Mouse (Mus musculus): ENCODE data around the gene Kif5a. TPM values are rescaled to one million over a fixed set of nuclear protein-coding genes. Genes with fewer than 3 reads are reported as not detected.
A peak's percentile ranks its signal among the peaks of the same experiment; 100 is the strongest.

The Kif5a gene
- total RNA-seq, 1 experiment, result 6.2 TPM

DNA sequence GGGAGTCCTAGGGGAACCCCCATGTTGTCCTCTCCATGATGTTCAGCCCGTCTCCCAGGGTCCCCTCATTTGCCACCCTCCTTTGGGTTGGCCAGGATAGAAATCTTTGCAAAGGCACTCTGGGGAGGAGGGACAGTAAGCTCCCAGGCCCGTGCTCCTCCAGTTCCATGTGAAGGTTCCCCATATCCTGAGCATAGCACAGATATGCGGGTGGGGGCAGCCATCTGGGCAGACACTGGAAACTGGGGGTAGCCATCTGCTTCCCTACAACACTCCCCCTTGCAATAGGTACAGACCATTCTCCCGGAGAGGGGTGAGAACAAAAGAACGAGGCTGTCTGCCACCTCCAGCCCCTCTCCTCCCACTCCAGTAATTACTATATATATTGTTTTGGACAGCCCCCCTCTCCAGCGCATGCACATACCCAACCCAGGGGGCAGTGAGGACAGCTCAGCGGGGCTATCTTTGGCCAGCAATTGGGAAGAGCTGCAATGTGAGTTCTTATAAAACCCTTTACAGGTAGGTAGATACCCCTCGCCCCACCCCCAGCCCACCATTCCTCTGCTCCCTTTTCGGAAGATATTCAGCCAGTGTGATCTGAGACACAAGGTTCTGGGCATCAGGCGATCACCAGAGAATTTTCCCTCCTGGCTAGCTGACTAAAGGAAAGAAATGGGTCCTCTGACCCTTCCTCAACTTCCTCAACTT, 75.6 kb downstream of the Kif5a start:
- Histone ChIP-seq H3K27ac (ENCODE audit: insufficient read depth, low read depth, low read length, poor library complexity, severe bottlenecking) (no peak overlapping the region), H3K36me3 (ENCODE audit: control insufficient read depth, insufficient read depth, low read length, poor library complexity, severe bottlenecking) (peaks cover 20% of the 10 kb centered on the region; the same call in 1 of the 2 replicates), H3K9ac (ENCODE audit: insufficient read depth, low read depth, low read length, poor library complexity, severe bottlenecking) (peak overlapping the region; percentile 90; the same call in 1 of the 2 replicates), H3K4me3 (ENCODE audit: insufficient read depth in 1 of 2, low read depth in 1 of 2, low read length in 2 of 2, poor library complexity in 1 of 2, severe bottlenecking in 1 of 2) (peak overlapping the region; percentile 81 to 99), H3K9me3 (ENCODE audit: control insufficient read depth, insufficient read depth, low read depth, low read length) (no peaks in the 10 kb centered on the region), H3K4me1 (ENCODE audit: control insufficient read depth in 2 of 2, insufficient read depth in 2 of 2, low read length in 2 of 2, poor library complexity in 1 of 2) (peaks cover 2 to 33% of the 10 kb centered on the region in 2 experiments; a peak in 3 of 4 replicates)
- in situ Hi-C loops (cut with MboI; ENCODE audit: low sequenced_read_pairs in 2 of 2, unreplicated experiment in 2 of 2), result no loop called here
- DNase-seq (ENCODE audit: low read depth, low spot score), result no peak
- no peak for TF ChIP-seq MAFK (IDR thresholded peaks at IDR 0.05; ENCODE audit: insufficient read depth, low read depth, low read length)

DNA sequence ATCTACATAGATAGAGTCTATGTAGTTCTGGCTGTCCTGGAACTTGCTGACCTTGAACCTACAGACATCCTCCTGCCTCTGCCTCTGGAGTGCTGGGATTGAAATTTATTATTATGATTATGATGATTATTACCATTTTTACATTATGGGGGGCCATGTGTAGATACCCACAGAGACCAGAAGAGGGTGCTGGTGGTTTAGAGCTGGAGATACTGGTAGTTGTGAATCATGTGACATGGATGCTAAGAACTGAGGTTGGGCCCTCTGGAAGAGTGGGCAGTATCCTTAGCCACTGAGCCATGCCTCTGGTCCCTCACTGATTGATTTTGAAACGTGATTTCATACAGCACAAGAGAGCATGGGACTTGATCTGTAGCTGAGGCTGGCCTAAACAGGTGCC, 76.7 kb downstream of the Kif5a start:
- H3K27ac ChIP-seq (ENCODE audit: insufficient read depth, low read depth, low read length, poor library complexity, severe bottlenecking), result no peak overlapping the region
- H3K4me3 ChIP-seq (ENCODE audit: insufficient read depth in 1 of 2, low read depth in 1 of 2, low read length in 2 of 2, poor library complexity in 1 of 2, severe bottlenecking in 1 of 2), result no peak overlapping the region
- in situ Hi-C loops (cut with MboI; ENCODE audit: low sequenced_read_pairs in 2 of 2, unreplicated experiment in 2 of 2), result no loop called here
- DNase-seq (ENCODE audit: low read depth, low spot score), result no peak
- no peak overlapping the region for H3K9ac ChIP-seq (ENCODE audit: insufficient read depth, low read depth, low read length, poor library complexity, severe bottlenecking)
- peaks cover 18% of the 10 kb centered on the region; the same call in 1 of the 2 replicates for H3K36me3 ChIP-seq (ENCODE audit: control insufficient read depth, insufficient read depth, low read length, poor library complexity, severe bottlenecking)
- TF ChIP-seq CHD2 (IDR thresholded peaks at IDR 0.05; ENCODE audit: low read depth, low read length) (no peak), ZNF384 (IDR thresholded peaks at IDR 0.05; ENCODE audit: low read depth, low read length) (no peak), ZC3H11A (IDR thresholded peaks at IDR 0.05; ENCODE audit: borderline replicate concordance, low read depth, low read length) (no peak), MAFK (IDR thresholded peaks at IDR 0.05; ENCODE audit: insufficient read depth, low read depth, low read length) (no peak), HCFC1 (IDR thresholded peaks at IDR 0.05; ENCODE audit: borderline replicate concordance, insufficient read depth, low read length) (no peak)
- no peaks in the 10 kb centered on the region for H3K9me3 ChIP-seq (ENCODE audit: control insufficient read depth, insufficient read depth, low read depth, low read length)
- peaks cover 0 to 31% of the 10 kb centered on the region in 2 experiments; a peak in 3 of 4 replicates for H3K4me1 ChIP-seq (ENCODE audit: control insufficient read depth in 2 of 2, insufficient read depth in 2 of 2, low read length in 2 of 2, poor library complexity in 1 of 2)

DNA sequence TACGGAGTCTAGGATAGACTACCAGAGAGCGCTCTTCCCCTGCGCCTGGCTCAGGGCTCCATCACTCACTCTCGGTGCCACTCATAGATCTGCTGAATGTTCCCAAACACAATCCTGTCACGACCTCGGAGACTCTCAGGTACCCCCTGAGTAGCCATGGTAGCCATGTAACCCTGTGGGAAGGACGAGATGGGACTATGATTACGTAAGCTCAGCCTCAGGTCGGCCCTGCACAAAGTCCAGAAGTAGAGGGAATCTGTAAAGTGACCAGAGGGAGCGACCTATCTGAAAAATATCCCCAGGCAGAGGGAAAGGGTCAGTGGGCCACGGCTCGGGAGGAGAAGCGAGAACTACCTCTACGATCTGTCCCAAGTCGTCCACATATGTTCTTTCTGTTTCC, 77.6 kb downstream of the Kif5a start:
- no peak for TF ChIP-seq MAFK (IDR thresholded peaks at IDR 0.05; ENCODE audit: insufficient read depth, low read depth, low read length)
- TF ChIP-seq ZNF384 (IDR thresholded peaks at IDR 0.05; ENCODE audit: low read depth, low read length), result no peak
- TF ChIP-seq CHD2 (IDR thresholded peaks at IDR 0.05; ENCODE audit: low read depth, low read length), result no peak
- no peak for TF ChIP-seq ZC3H11A (IDR thresholded peaks at IDR 0.05; ENCODE audit: borderline replicate concordance, low read depth, low read length)
- no peak for DNase-seq (ENCODE audit: low read depth, low spot score)
- in situ Hi-C loops (cut with MboI; ENCODE audit: low sequenced_read_pairs in 2 of 2, unreplicated experiment in 2 of 2), result no loop called here
- H3K9me3 ChIP-seq (ENCODE audit: control insufficient read depth, insufficient read depth, low read depth, low read length), result no peaks in the 10 kb centered on the region
- H3K4me1 ChIP-seq (ENCODE audit: control insufficient read depth in 2 of 2, insufficient read depth in 2 of 2, low read length in 2 of 2, poor library complexity in 1 of 2), result peaks cover 0 to 22% of the 10 kb centered on the region in 2 experiments; a peak in 3 of 4 replicates
- no peak overlapping the region for H3K4me3 ChIP-seq (ENCODE audit: insufficient read depth in 1 of 2, low read depth in 1 of 2, low read length in 2 of 2, poor library complexity in 1 of 2, severe bottlenecking in 1 of 2)
- no peak overlapping the region for H3K27ac ChIP-seq (ENCODE audit: insufficient read depth, low read depth, low read length, poor library complexity, severe bottlenecking)
- H3K9ac ChIP-seq (ENCODE audit: insufficient read depth, low read depth, low read length, poor library complexity, severe bottlenecking), result no peak overlapping the region
- peaks cover 18% of the 10 kb centered on the region; the same call in 1 of the 2 replicates for H3K36me3 ChIP-seq (ENCODE audit: control insufficient read depth, insufficient read depth, low read length, poor library complexity, severe bottlenecking)

DNA sequence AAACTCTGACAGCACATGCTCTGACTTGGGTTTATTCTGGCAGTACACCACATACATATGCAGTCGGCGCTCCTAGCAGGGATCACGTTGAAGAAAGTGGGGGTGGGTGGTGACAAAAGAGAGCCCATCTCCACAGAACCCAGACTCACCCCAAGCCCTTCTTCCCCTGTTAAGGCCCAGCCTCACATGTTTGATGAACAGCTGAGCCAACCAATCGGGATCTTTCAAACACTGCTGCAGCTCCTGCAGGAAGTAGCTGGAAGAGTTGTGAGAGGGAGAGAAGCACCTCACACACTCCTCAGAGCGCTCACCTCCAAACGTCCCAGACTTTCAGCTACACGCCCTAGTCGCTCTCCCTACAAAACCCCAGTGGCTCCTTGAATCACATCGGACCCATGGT, 78.0 kb downstream of the Kif5a start:
- TF ChIP-seq ZC3H11A (IDR thresholded peaks at IDR 0.05; ENCODE audit: borderline replicate concordance, low read depth, low read length), result no peak
- no peak for TF ChIP-seq MAFK (IDR thresholded peaks at IDR 0.05; ENCODE audit: insufficient read depth, low read depth, low read length)
- no peak for TF ChIP-seq ZNF384 (IDR thresholded peaks at IDR 0.05; ENCODE audit: low read depth, low read length)
- TF ChIP-seq HCFC1 (IDR thresholded peaks at IDR 0.05; ENCODE audit: borderline replicate concordance, insufficient read depth, low read length), result no peak
- TF ChIP-seq CHD2 (IDR thresholded peaks at IDR 0.05; ENCODE audit: low read depth, low read length), result no peak
- no peak overlapping the region for H3K9ac ChIP-seq (ENCODE audit: insufficient read depth, low read depth, low read length, poor library complexity, severe bottlenecking)
- H3K4me3 ChIP-seq (ENCODE audit: insufficient read depth in 1 of 2, low read depth in 1 of 2, low read length in 2 of 2, poor library complexity in 1 of 2, severe bottlenecking in 1 of 2), result no peak overlapping the region
- H3K36me3 ChIP-seq (ENCODE audit: control insufficient read depth, insufficient read depth, low read length, poor library complexity, severe bottlenecking), result peaks cover 18% of the 10 kb centered on the region; the same call in 1 of the 2 replicates
- H3K4me1 ChIP-seq (ENCODE audit: control insufficient read depth in 2 of 2, insufficient read depth in 2 of 2, low read length in 2 of 2, poor library complexity in 1 of 2), result peaks cover 0 to 23% of the 10 kb centered on the region in 2 experiments; a peak in 3 of 4 replicates
- no peaks in the 10 kb centered on the region for H3K9me3 ChIP-seq (ENCODE audit: control insufficient read depth, insufficient read depth, low read depth, low read length)
- in situ Hi-C loops (cut with MboI; ENCODE audit: low sequenced_read_pairs in 2 of 2, unreplicated experiment in 2 of 2), result no loop called here
- no peak overlapping the region for H3K27ac ChIP-seq (ENCODE audit: insufficient read depth, low read depth, low read length, poor library complexity, severe bottlenecking)
- DNase-seq (ENCODE audit: low read depth, low spot score), result no peak

Data from ES-E14 (cell line).